Comparison of ENCODE assay signal across 8 mouse cellular contexts in the genomic region with DNA sequence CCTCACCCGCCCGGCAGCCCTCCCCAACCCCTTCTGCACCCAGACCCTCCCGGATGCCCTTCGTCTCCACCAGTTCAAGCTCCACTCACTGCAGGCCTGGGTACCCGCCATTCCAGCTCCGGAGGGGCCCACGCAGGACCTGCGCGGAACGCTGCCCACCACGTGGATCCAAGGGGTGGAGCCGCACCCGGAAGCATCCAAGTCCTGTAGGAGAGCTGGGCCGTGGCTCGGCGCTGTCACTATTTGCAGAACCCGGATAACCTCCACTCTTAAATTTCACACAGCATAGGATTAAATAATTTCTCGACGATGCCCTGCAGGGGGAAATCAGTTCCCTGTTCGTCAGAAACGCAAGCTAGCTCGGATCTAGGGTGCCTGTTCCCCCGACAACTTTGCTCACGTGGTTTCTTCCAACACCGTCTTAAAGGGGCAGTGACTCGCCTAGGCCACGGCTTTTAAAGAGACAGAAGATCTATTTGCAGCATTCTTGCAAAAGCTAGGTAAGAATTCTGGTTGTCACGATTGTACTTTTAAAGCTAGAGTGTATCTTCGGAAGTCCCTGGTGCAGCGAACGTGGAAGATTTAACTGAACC. TPM values are rescaled to one million over a fixed set of nuclear protein-coding genes. Genes with fewer than 3 reads are reported as not detected.
A peak's percentile ranks its signal among the peaks of the same experiment; 100 is the strongest.
DNase-seq lines count a peak whose midpoint lies in the region; ATAC-seq and TF ChIP-seq lines count a peak whose summit lies in the region.

Gene Cd3eap (minus strand): TSS at position 185 of the 593 bp plus-strand sequence.
Gene Ppp1r13l (plus strand): TSS at position 451 of the 593 bp plus-strand sequence.

- H3K4me3 ChIP-seq in embryonic facial prominence, embryonic 12.5 days = peak within 1 kb of the TSS; percentile 68
- H3K4me3 ChIP-seq in heart, adult 2 months = peak within 1 kb of the TSS; percentile 77
- H3K4me3 ChIP-seq in kidney, adult 2 months (ENCODE audit: insufficient read depth, low read depth, low read length) = peak within 1 kb of the TSS; percentile 87
- H3K4me3 ChIP-seq in limb, embryonic 11.5 days (ENCODE audit: low read depth, low read length) = peak within 1 kb of the TSS; percentile 68
- peak within 1 kb of the TSS; percentile 74 for H3K4me3 ChIP-seq in midbrain, embryonic 13.5 days (replicated peaks)

- no peaks in the 10 kb centered on the region for H3K9me3 ChIP-seq in embryonic facial prominence, embryonic 12.5 days
- H3K9me3 ChIP-seq in limb, embryonic 11.5 days (ENCODE audit: control insufficient read depth, low read length) = no peaks in the 10 kb centered on the region
- no peaks in the 10 kb centered on the region for H3K9me3 ChIP-seq in midbrain, embryonic 13.5 days

- under 1% methylated on average over 31 of the region's 31 CpGs for WGBS in embryonic facial prominence, embryonic 12.5 days
- under 1% methylated on average over 31 of the region's 31 CpGs for WGBS in heart, adult 2 months
- WGBS in kidney, adult 2 months = under 1% methylated on average over 29 of the region's 31 CpGs
- WGBS in limb, embryonic 11.5 days = under 1% methylated on average over 31 of the region's 31 CpGs
- 1% methylated on average over 31 of the region's 31 CpGs for WGBS in midbrain, embryonic 13.5 days

- no peaks in the 10 kb centered on the region for H3K79me2 ChIP-seq in heart, adult 2 months (replicated peaks; ENCODE audit: control insufficient read depth, insufficient read depth, low read length)

- H3K36me3 ChIP-seq in embryonic facial prominence, embryonic 12.5 days = peaks cover 30% of the 10 kb centered on the region
- no peaks in the 10 kb centered on the region; the same call in 1 of the 2 replicates for H3K36me3 ChIP-seq in heart, adult 2 months (ENCODE audit: control insufficient read depth, insufficient read depth, low read length)
- H3K36me3 ChIP-seq in kidney, adult 2 months (ENCODE audit: control insufficient read depth, insufficient read depth, low read length) = no peaks in the 10 kb centered on the region
- H3K36me3 ChIP-seq in limb, embryonic 11.5 days (ENCODE audit: control insufficient read depth, insufficient read depth, low read length) = peaks cover 5% of the 10 kb centered on the region; the same call in 1 of the 2 replicates
- peaks cover 25% of the 10 kb centered on the region for H3K36me3 ChIP-seq in midbrain, embryonic 13.5 days

- no peak within 1 kb of the TSS for H3K27ac ChIP-seq in embryonic facial prominence, embryonic 12.5 days
- peak within 1 kb of the TSS; percentile 93 for H3K27ac ChIP-seq in heart, adult 2 months
- H3K27ac ChIP-seq in kidney, adult 2 months (ENCODE audit: insufficient read depth, low read depth, low read length) = peak within 1 kb of the TSS; percentile 90
- 0 out of 2 replicates have a peak within 1 kb of the TSS, but pooled peaks have one; percentile 9 for H3K27ac ChIP-seq in limb, embryonic 11.5 days (replicated peaks; ENCODE audit: low read depth, low read length)
- no peak within 1 kb of the TSS; the same call in 1 of the 2 replicates for H3K27ac ChIP-seq in midbrain, embryonic 13.5 days

- peaks cover 28% of the 10 kb centered on the region for H3K4me1 ChIP-seq in embryonic facial prominence, embryonic 12.5 days
- H3K4me1 ChIP-seq in heart, adult 2 months (ENCODE audit: control insufficient read depth, insufficient read depth, low read length) = peaks cover 9% of the 10 kb centered on the region
- H3K4me1 ChIP-seq in kidney, adult 2 months (ENCODE audit: control insufficient read depth, insufficient read depth, low read length) = no peaks in the 10 kb centered on the region; the same call in 1 of the 2 replicates
- peaks cover 13% of the 10 kb centered on the region for H3K4me1 ChIP-seq in limb, embryonic 11.5 days (ENCODE audit: control insufficient read depth, insufficient read depth, low read length)
- H3K4me1 ChIP-seq in midbrain, embryonic 13.5 days (replicated peaks) = peaks cover 41% of the 10 kb centered on the region

- TF ChIP-seq EP300 in heart, adult 2 months (IDR thresholded peaks at IDR 0.05; ENCODE audit: insufficient read depth, low read depth, low read length) = peak; percentile 79; the same call in 1 of the 2 replicates

- H3K4me2 ChIP-seq in embryonic facial prominence, embryonic 12.5 days (replicated peaks) = peak within 1 kb of the TSS; percentile 89
- H3K4me2 ChIP-seq in limb, embryonic 11.5 days (ENCODE audit: low read depth, severe bottlenecking) = peak within 1 kb of the TSS; percentile 91
- peak within 1 kb of the TSS; percentile 98 for H3K4me2 ChIP-seq in midbrain, embryonic 13.5 days (replicated peaks)

- peak; percentile 96 for DNase-seq in 416B (ENCODE audit: low read depth)
- DNase-seq in adrenal gland, postnatal 36 days = peak; percentile 89 to 93
- peak; percentile 90 for DNase-seq in heart, adult 2 months
- peak; percentile 90 for DNase-seq in kidney, adult 2 months
- peak; percentile 89 for DNase-seq in limb, embryonic 11.5 days (ENCODE audit: low spot score)
- peak; percentile 70 to 82 for DNase-seq in spleen, adult 18-20 months

- peak; percentile 48 for ATAC-seq in embryonic facial prominence, embryonic 12.5 days (ENCODE audit: insufficient number of reproducible peaks, insufficient read depth, low FRiP score, low TSS enrichment)
- peak; percentile 55; the same call in 1 of the 2 replicates for ATAC-seq in limb, embryonic 11.5 days (ENCODE audit: insufficient number of reproducible peaks, low FRiP score, low TSS enrichment, low read depth)
- ATAC-seq in midbrain, embryonic 13.5 days = peak; percentile 83

- peak within 1 kb of the TSS; percentile 69 for H3K9ac ChIP-seq in embryonic facial prominence, embryonic 12.5 days
- H3K9ac ChIP-seq in heart, adult 2 months (ENCODE audit: low read depth, low read length) = peak within 1 kb of the TSS; percentile 71
- peak within 1 kb of the TSS; percentile 55 for H3K9ac ChIP-seq in limb, embryonic 11.5 days (ENCODE audit: low read length)
- peak within 1 kb of the TSS; percentile 76 for H3K9ac ChIP-seq in midbrain, embryonic 13.5 days (replicated peaks)

- no peak for TF ChIP-seq CTCF in heart, adult 2 months (IDR thresholded peaks at IDR 0.05)
- TF ChIP-seq CTCF in kidney, adult 2 months (conservative IDR thresholded peaks at IDR 0.05; ENCODE audit: insufficient read depth, insufficient read length, low read depth, low read length) = no peak

- intact Hi-C loops in heart, adult 2 months (cut with DNase I) = no loop called here

- peak; percentile 59 for TF ChIP-seq POLR2A in heart, adult 2 months (IDR thresholded peaks at IDR 0.05; ENCODE audit: insufficient read depth, low read depth, low read length)
- no peak for TF ChIP-seq POLR2A in kidney, adult 2 months (IDR thresholded peaks at IDR 0.05; ENCODE audit: low read depth, low read length)

- H3K27me3 ChIP-seq in embryonic facial prominence, embryonic 12.5 days = peaks cover 15% of the 10 kb centered on the region
- no peaks in the 10 kb centered on the region for H3K27me3 ChIP-seq in heart, adult 2 months (ENCODE audit: control insufficient read depth, insufficient read depth, low read length)
- no peaks in the 10 kb centered on the region for H3K27me3 ChIP-seq in kidney, adult 2 months (replicated peaks; ENCODE audit: control insufficient read depth, insufficient read depth, low read length)
- 0 out of 2 replicates have a peak, but pooled peaks cover 2% of the 10 kb centered on the region for H3K27me3 ChIP-seq in limb, embryonic 11.5 days (ENCODE audit: control insufficient read depth, insufficient read depth, low read length)
- peaks cover 11% of the 10 kb centered on the region; the same call in 1 of the 2 replicates for H3K27me3 ChIP-seq in midbrain, embryonic 13.5 days

RNA-seq across cellular contexts. Expression of gene Cd3eap, which starts in this region (rescaled TPM):
- 10 to 100 TPM; 11.3 to 12.8 TPM for total RNA-seq in adrenal gland, postnatal 36 days (2021)
- polyA plus RNA-seq in embryonic facial prominence, embryonic 12.5 days (2016; fragmentation: Nextera tagmentation; extraction: Ambion mirVana) = 27.1 and 28.0 TPM in 2 replicates
- total RNA-seq in heart, adult 2 months (2021) = 1 to 10 TPM; 9.3 to 9.7 TPM
- polyA plus RNA-seq in heart, adult 2 months (2012; rRNA removed) = 4.4 and 4.7 TPM in 2 replicates
- polyA plus RNA-seq in kidney, adult 2 months (2012; rRNA removed) = 5.3 and 5.9 TPM in 2 replicates
- polyA plus RNA-seq in limb, embryonic 11.5 days (2014; fragmentation: Nextera tagmentation; extraction: Ambion mirVana) = 21.1 and 24.8 TPM in 2 replicates
- polyA plus RNA-seq in midbrain, embryonic 13.5 days (2015; fragmentation: Nextera tagmentation; extraction: Ambion mirVana) = 19.6 and 20.4 TPM in 2 replicates

RNA-seq across cellular contexts. Expression of gene Ppp1r13l, which starts in this region (rescaled TPM):
- total RNA-seq in adrenal gland, postnatal 36 days (2021) = 1 to 10 TPM; 5.8 to 8.9 TPM
- 7.3 and 8.1 TPM in 2 replicates for polyA plus RNA-seq in embryonic facial prominence, embryonic 12.5 days (2016; fragmentation: Nextera tagmentation; extraction: Ambion mirVana)
- 10 to 100 TPM; 43.9 to 45.1 TPM for total RNA-seq in heart, adult 2 months (2021)
- 23.5 and 30.1 TPM in 2 replicates for polyA plus RNA-seq in heart, adult 2 months (2012; rRNA removed)
- 5.9 and 6.8 TPM in 2 replicates for polyA plus RNA-seq in kidney, adult 2 months (2012; rRNA removed)
- 6.6 and 8.7 TPM in 2 replicates for polyA plus RNA-seq in limb, embryonic 11.5 days (2014; fragmentation: Nextera tagmentation; extraction: Ambion mirVana)
- polyA plus RNA-seq in midbrain, embryonic 13.5 days (2015; fragmentation: Nextera tagmentation; extraction: Ambion mirVana) = 1.2 and 2.3 TPM in 2 replicates

Comparison
In these comparisons a context has a peak if more than half of its experiments do, and no peak if none do; other contexts are left out.
1. RNA of gene Ppp1r13l (total RNA-seq): 43.9 to 45.1 TPM in heart, adult 2 months; 5.8 to 8.9 TPM in adrenal gland, postnatal 36 days; every median in the first group is over 4 times any median in the second.
2. H3K27ac ChIP-seq: peak in heart, adult 2 months (single experiment), kidney, adult 2 months (single experiment) and limb, embryonic 11.5 days (single experiment); none in embryonic facial prominence, embryonic 12.5 days (single experiment) and midbrain, embryonic 13.5 days (single experiment).
3. Peak in every context shown above with its lines, with median percentiles within 50 percentile points of each other: DNase-seq, ATAC-seq, H3K4me2 ChIP-seq, H3K4me3 ChIP-seq and H3K9ac ChIP-seq.